ENCODE assay signal across 19 mouse cellular contexts in genomic region chr9:6276395-6276794, GRCm38 (mm10). TPM values are rescaled to one million over a fixed set of nuclear protein-coding genes. Genes with fewer than 3 reads are reported as not detected.
"Had no signal": no experiment of that assay in that cellular context is flagged by ENCODE, and none has a peak within 500 bp of the region (broad histone marks: within the 10 kb centered on the region; RNA-seq: fewer than 3 reads in every experiment).

No protein-coding gene starts in this region.

- DNase-seq: lung, adult 18-20 months; lung, embryonic 14.5 days; lung, postnatal 10 days; lung, postnatal 4 days; retina, postnatal 1 day; right cerebral cortex, adult 18-20 months; right cerebral cortex, postnatal 25 days; right cerebral cortex, postnatal 4 days; spleen, adult 18-20 months; thymus, adult 18-20 months; thymus, postnatal 14 days; thymus, postnatal 36 days had no signal

- H3K36me3 ChIP-seq: midbrain, embryonic 10.5 days; midbrain, embryonic 12.5 days; neural tube, embryonic 13.5 days; neural tube, embryonic 15.5 days had no signal

- ATAC-seq: midbrain, embryonic 16.5 days had no signal

- H3K9me3 ChIP-seq: midbrain, embryonic 10.5 days; midbrain, embryonic 12.5 days; neural tube, embryonic 13.5 days; neural tube, embryonic 15.5 days had no signal

- H3K27ac ChIP-seq: midbrain, embryonic 10.5 days; midbrain, embryonic 12.5 days; neural tube, embryonic 13.5 days; neural tube, embryonic 15.5 days had no signal

- H3K4me1 ChIP-seq: midbrain, embryonic 10.5 days; midbrain, embryonic 12.5 days; neural tube, embryonic 13.5 days; neural tube, embryonic 15.5 days had no signal

- H3K27me3 ChIP-seq: midbrain, embryonic 12.5 days; neural tube, embryonic 13.5 days; neural tube, embryonic 15.5 days had no signal

- H3K4me2 ChIP-seq: lung, embryonic 14.5 days; midbrain, embryonic 12.5 days; neural tube, embryonic 13.5 days; neural tube, embryonic 15.5 days had no signal

- H3K9ac ChIP-seq: lung, embryonic 14.5 days; midbrain, embryonic 12.5 days; neural tube, embryonic 13.5 days; neural tube, embryonic 15.5 days had no signal

- H3K4me3 ChIP-seq: midbrain, embryonic 10.5 days; midbrain, embryonic 12.5 days; myocyte; neural tube, embryonic 13.5 days; neural tube, embryonic 15.5 days had no signal

RNA-seq across cellular contexts. Expression of gene Ddi1, which starts 6.7 kb away (rescaled TPM):
- polyA plus RNA-seq: midbrain, embryonic 12.5 days; midbrain, embryonic 16.5 days; neural tube, embryonic 13.5 days; small intestine, adult 2 months had no signal
